Mouse (Mus musculus) erythroblast, embryonic 14.5 days (primary cell): ENCODE measurements around the gene Fam126b. TPM values are rescaled to one million over a fixed set of nuclear protein-coding genes. Genes with fewer than 3 reads are reported as not detected.
A peak's percentile ranks its signal among the peaks of the same experiment; 100 is the strongest.

Experiments
- H3K27me3 ChIP-seq: 2 replicates; pipeline ENCODE4 v1.6.1; 2012; ENCODE audit warnings: inconsistent platforms; ENCODE audit not compliant: control insufficient read depth
- H3K36me3 ChIP-seq: 2 replicates; pipeline ENCODE4 v1.6.1; 2012; ENCODE audit warnings: mild to moderate bottlenecking, inconsistent platforms; ENCODE audit not compliant: control insufficient read depth
- H3K4me1 ChIP-seq: 2 replicates; pipeline ENCODE4 v1.6.1; 2012; ENCODE audit warnings: inconsistent platforms; ENCODE audit not compliant: control insufficient read depth
- H3K4me3 ChIP-seq: replicated peaks from 2 replicates; pipeline ENCODE3; 2012; ENCODE audit warnings: moderate library complexity, mild to moderate bottlenecking, inconsistent platforms
- H3K9me3 ChIP-seq: 2 replicates; pipeline ENCODE4 v1.6.1; 2012; ENCODE audit warnings: low read length, inconsistent platforms, mixed read lengths; ENCODE audit not compliant: control insufficient read depth
- GATA1 ChIP-seq: IDR thresholded peaks from 2 replicates; pipeline ENCODE4 v1.6.1; 2012; ENCODE audit warnings: low read length, inconsistent platforms, mixed read lengths
- TAL1 ChIP-seq: IDR thresholded peaks from 3 replicates; pipeline ENCODE4 v1.6.1; 2012; ENCODE audit warnings: low read length, inconsistent platforms, mixed read lengths
- polyA plus RNA-seq: library from polyadenylated mRNA; stranded (reverse); fragments of >175 nt; gene quantifications from 2 replicates; pipeline ENCODE4 v1.2.3, GENCODE M21; 2012

Gene Fam126b
- polyA plus RNA-seq, 1 experiment: 0.03 TPM

DNA sequence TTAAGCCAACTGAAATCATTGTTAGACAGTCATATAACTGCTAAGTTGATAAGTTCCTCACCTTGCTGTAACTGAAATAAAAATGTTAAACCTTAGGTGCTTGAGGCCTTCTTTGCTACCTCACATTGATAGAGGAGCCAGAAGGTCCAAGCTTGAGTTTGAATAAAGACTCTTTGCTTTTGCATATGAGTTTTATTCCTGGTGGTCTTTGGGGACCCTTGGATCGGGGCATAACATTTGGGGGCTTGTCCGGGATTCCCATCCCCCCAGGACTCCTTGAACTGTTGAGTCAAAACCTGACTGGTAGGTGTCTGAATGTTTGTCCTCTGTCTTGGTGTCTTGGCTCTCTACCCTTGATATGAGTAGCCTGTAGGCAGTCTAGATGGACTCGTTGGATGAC, 78.9 kb downstream of the Fam126b start:
- H3K27me3 ChIP-seq: no peaks in the 10 kb centered on the region
- peaks cover 16% of the 10 kb centered on the region for H3K36me3 ChIP-seq
- TF ChIP-seq TAL1 (no peak), GATA1 (no peak)
- peaks cover 29% of the 10 kb centered on the region for H3K4me1 ChIP-seq
- no peak overlapping the region for H3K4me3 ChIP-seq
- peaks cover 44% of the 10 kb centered on the region for H3K9me3 ChIP-seq

DNA sequence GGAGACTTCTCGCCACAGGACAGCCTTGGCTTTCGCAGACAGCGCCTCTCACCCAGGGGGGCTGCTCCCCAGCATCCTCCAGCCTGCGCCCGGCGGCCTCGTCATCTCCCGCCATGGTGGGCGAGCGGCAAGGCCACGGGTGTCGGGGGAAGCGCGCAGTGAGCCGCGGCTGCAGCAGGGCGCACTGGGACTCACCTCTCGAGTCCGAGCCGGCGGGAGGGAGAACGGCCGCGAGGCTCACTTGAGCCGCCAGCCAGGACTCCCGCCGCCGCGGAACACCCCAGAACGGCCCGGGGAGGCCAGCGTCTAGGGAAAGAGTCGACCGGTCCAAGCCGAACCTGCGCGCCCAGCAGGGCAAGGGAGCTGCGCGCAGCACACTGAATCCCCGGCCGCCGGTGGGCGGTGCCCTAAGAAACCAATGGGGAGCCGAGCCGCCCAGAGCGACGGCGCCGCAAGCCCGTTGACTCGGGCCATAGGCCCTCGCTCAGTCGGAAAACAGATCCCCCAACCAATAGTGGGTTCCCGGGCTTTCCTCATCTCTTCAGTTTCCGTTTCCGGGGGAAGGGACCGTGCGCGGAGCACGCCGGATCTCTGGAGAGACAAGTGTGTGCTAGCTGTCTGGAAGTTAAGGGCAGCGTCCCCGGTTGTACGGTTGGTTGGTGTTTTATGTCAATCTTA, 81.4 kb downstream of the Fam126b start, which contains the start of gene Orc2:
Orc2 (minus strand) TSS at position 533 of the 678 bp plus-strand sequence.
- peaks cover 43% of the 10 kb centered on the region for H3K4me1 ChIP-seq

DNA sequence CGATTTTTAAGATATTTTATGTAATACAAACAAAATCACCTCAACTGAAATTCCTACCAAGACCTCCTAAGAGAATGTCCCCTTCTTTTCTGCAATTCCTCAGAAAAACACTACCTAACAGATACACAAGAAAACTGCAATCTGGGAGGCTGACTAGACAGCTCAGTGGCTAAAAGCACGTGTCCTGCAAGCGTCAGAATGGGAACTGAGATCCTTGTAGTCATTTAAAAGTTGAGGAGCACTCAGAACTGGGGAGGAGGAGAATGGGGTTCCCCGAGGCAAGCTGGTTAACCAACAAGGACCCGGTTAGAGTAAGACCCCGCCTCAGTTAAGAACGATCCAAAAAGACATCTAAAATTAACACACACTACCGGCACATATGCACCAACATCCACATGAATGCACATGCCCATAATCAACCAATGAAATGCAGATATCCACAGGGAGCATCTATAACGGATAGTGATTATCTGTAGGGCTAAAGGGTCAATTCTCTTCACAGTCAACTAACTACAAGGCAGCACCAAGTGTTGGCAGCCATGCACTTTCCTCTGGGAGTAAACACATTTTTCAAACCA, 82.2 kb downstream of the Fam126b start:
- peaks cover 43% of the 10 kb centered on the region for H3K4me1 ChIP-seq
- peaks cover 43% of the 10 kb centered on the region for H3K36me3 ChIP-seq
- H3K9me3 ChIP-seq: peaks cover 27% of the 10 kb centered on the region
- H3K27me3 ChIP-seq: no peaks in the 10 kb centered on the region
- no peak for TF ChIP-seq TAL1
- no peak for TF ChIP-seq GATA1
- peak overlapping the region; percentile 100 for H3K4me3 ChIP-seq

More for the DNA sequence above, 81.4 kb downstream of the Fam126b start, which contains the start of gene Orc2:
- Histone ChIP-seq H3K36me3 (peaks cover 38% of the 10 kb centered on the region), H3K27me3 (no peaks in the 10 kb centered on the region), H3K9me3 (peaks cover 35% of the 10 kb centered on the region), H3K4me3 (peak within 1 kb of the TSS; percentile 100)
- no peak for TF ChIP-seq TAL1
- no peak for TF ChIP-seq GATA1

DNA sequence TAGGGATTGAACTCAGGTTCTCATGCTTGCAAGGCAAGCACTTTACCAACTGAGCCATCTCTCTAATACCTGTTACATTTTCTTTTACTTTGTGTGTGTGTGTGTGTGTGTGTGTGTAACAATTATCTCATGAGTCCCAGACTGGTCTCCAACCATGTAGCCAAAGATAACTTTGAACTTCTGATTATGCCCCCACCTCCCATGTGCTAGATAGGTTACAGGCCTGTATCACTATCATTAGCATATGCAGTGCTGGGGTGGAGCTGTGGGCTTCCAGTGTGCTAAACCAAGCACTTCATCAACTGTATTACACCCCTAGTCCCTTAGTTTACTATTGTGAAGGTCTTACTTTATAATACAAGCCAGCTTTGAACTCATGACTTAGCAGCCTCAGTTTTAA, 83.0 kb downstream of the Fam126b start:
- Histone ChIP-seq H3K27me3 (no peaks in the 10 kb centered on the region), H3K9me3 (peaks cover 22% of the 10 kb centered on the region), H3K36me3 (peaks cover 48% of the 10 kb centered on the region), H3K4me1 (peaks cover 43% of the 10 kb centered on the region), H3K4me3 (peak overlapping the region; percentile 100)
- TF ChIP-seq TAL1 (peak; percentile 28; the same call in 1 of the 3 replicates), GATA1 (no peak)

DNA sequence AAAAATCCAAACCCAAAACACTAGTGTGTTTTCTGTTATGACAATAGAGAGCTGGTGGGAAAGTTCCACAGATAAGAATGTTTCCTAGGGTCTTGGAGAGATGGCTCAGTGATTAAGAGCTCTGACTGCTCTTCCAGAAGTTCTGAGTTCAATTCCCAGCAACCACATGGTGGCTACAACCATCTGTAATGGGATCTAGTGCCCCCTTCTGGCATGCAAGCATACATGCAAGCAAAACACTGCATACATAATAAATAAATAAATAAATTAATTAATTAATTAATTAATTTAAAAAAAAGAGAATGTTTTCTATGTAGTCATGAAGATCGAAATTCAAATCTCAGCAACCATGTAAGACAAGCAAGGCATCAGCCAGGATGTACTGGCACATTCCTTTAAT, 87.4 kb downstream of the Fam126b start:
- peaks cover 28% of the 10 kb centered on the region for H3K4me1 ChIP-seq
- TF ChIP-seq GATA1 (no peak), TAL1 (no peak)
- peaks cover 80% of the 10 kb centered on the region for H3K36me3 ChIP-seq
- H3K4me3 ChIP-seq: no peak overlapping the region
- no peaks in the 10 kb centered on the region for H3K27me3 ChIP-seq
- no peaks in the 10 kb centered on the region for H3K9me3 ChIP-seq

DNA sequence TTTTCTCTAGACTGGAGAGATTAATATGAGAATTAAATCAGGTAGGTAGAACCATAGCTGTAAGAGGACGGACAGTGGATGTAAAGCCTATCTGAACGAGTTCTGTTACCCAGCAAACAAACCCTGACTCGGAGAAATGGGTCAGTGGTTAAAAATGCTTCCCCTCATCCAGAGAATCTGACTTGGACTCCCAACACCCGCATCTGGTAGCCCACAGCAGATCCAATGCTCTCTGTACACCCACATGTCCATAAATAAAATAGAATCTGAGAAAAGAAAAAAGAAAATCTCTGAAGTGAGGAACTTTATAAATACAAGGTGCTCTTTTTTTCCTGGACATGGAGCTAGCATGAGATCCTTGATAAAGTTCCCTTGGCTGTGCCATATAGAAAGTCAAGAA, 88.4 kb downstream of the Fam126b start:
- Histone ChIP-seq H3K9me3 (no peaks in the 10 kb centered on the region), H3K4me3 (no peak overlapping the region), H3K27me3 (no peaks in the 10 kb centered on the region), H3K4me1 (peaks cover 17% of the 10 kb centered on the region), H3K36me3 (peaks cover 91% of the 10 kb centered on the region)
- no peak for TF ChIP-seq TAL1
- no peak for TF ChIP-seq GATA1

DNA sequence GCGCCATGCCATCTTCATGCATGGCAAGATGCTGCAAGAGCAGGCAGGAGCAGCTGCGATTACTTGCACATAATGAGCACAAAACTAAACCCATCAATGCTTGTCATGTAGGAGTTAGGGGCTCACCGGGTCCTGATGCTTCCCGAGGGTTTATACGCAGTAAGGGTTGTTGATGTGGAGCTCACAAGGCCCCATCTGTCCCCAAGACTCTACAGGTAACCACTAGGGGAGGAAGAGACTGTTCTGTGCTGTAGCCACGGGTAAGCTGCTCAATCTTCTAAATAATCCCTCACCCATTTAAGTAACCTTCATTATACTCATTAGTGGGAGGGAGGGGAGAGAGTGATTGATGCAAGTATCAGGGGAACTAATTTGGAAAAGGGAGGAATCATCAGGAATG, 90.5 kb downstream of the Fam126b start:
- Histone ChIP-seq H3K4me1 (peaks cover 1% of the 10 kb centered on the region), H3K27me3 (no peaks in the 10 kb centered on the region), H3K36me3 (peaks cover 99% of the 10 kb centered on the region), H3K4me3 (no peak overlapping the region), H3K9me3 (no peaks in the 10 kb centered on the region)
- TF ChIP-seq TAL1 (no peak), GATA1 (no peak)

DNA sequence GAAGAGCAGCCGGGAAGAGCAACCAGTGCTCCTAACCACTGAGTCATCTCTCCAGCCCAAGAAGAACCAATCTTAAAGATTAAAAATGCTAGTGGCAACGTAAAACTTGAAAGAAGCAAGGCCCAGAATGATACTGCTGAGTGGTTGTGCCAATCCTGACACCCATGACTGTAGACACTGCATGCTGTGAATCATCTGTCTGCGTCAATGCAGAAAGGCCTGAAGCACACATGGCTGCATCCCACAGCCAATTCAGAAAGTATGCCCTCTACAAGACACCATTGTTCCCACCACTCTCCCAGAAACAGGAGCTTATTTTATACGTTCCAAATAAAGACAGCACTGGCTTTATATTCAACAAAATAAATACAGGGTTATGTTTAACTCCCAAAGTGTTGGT, 103.5 kb downstream of the Fam126b start:
- H3K27me3 ChIP-seq: no peaks in the 10 kb centered on the region
- TF ChIP-seq GATA1: no peak
- no peak for TF ChIP-seq TAL1
- no peak overlapping the region for H3K4me3 ChIP-seq
- no peaks in the 10 kb centered on the region for H3K9me3 ChIP-seq
- peaks cover 99% of the 10 kb centered on the region for H3K36me3 ChIP-seq
- 0 out of 2 replicates have a peak, but pooled peaks cover 1% of the 10 kb centered on the region for H3K4me1 ChIP-seq

DNA sequence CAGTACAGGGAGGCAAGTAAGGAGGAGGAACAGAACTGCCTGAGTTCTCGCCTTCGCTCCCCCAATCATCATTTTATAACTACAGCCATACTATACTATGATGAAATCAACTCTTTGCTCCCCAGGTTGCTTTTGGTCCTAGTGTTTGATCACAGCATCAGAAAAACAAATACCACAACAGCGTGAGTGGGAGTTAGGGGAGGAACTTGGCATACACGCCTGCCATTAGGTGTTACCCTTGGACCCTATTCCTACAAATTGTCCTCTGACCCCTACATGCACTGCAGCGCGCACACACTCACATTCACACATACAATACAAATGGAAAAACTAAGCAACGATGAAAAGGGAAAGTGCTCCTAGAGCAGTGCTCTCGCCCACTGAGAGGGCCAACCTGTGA, 110.5 kb downstream of the Fam126b start:
- Histone ChIP-seq H3K4me1 (no peaks in the 10 kb centered on the region), H3K9me3 (no peaks in the 10 kb centered on the region), H3K4me3 (no peak overlapping the region), H3K27me3 (no peaks in the 10 kb centered on the region), H3K36me3 (peaks cover 97% of the 10 kb centered on the region)
- TF ChIP-seq GATA1 (no peak), TAL1 (no peak)

Other genes with a start within 250 kb of the Fam126b start
- 0.15 and 0.30 TPM in 2 replicates for gene Bzw1, start 193.4 kb downstream of the Fam126b start, polyA plus RNA-seq
- gene Clk1, start 162.3 kb downstream of the Fam126b start, polyA plus RNA-seq: 1.5 and 2.9 TPM in 2 replicates
- gene Nif3l1, start 141.2 kb downstream of the Fam126b start, polyA plus RNA-seq: 0.08 and 0.25 TPM in 2 replicates
- gene Ppil3, start 140.8 kb downstream of the Fam126b start, polyA plus RNA-seq: 0.40 and 0.43 TPM in 2 replicates
- gene Orc2, start 81.2 kb downstream of the Fam126b start, polyA plus RNA-seq: 2.7 and 2.8 TPM in 2 replicates
- 0.62 and 1.2 TPM in 2 replicates for gene Ndufb3, start 61 bp upstream of the Fam126b start, polyA plus RNA-seq
- gene Als2cr12, start 109.7 kb upstream of the Fam126b start, polyA plus RNA-seq: not detected in 2 replicates
- 0.03 and 0.04 TPM in 2 replicates for gene Cflar, start 125.2 kb upstream of the Fam126b start, polyA plus RNA-seq
- 0.05 and 0.08 TPM in 2 replicates for gene Casp8, start 209.1 kb upstream of the Fam126b start, polyA plus RNA-seq